Mouse (Mus musculus) myocyte (in vitro differentiated cells): ENCODE measurements around the gene Rps27.

Experiments used
- MAX ChIP-seq: IDR thresholded peaks from one replicate; pipeline ENCODE4 v1.6.1; 2011; ENCODE audit warnings: low read depth, mild to moderate bottlenecking, control low read depth
- MYOD1 ChIP-seq, 3 experiments: IDR thresholded peaks; one replicate each; pipeline ENCODE4 v1.6.1; 2011; ENCODE audit warnings: control low read depth in 2 of 3, low read depth in 2 of 3, mild to moderate bottlenecking in 2 of 3, moderate library complexity in 1 of 3; ENCODE audit not compliant: insufficient read length in 2 of 3, control insufficient read depth in 1 of 3
- MYOG ChIP-seq, 3 experiments: IDR thresholded peaks; one replicate each; pipeline ENCODE4 v1.6.1; 2011; ENCODE audit warnings: control low read depth in 2 of 3, low read depth in 2 of 3, mild to moderate bottlenecking in 2 of 3; ENCODE audit not compliant: insufficient read length in 2 of 3, control insufficient read depth in 1 of 3, insufficient read depth in 1 of 3
- POLR2A ChIP-seq: IDR thresholded peaks from one replicate; pipeline ENCODE4 v1.6.1; 2011; ENCODE audit warnings: low read depth, mild to moderate bottlenecking, control low read depth, moderate library complexity; ENCODE audit not compliant: insufficient read length
- SRF ChIP-seq: IDR thresholded peaks from one replicate; pipeline ENCODE4 v1.6.1; 2011; ENCODE audit warnings: low read depth; ENCODE audit not compliant: control insufficient read depth, insufficient read length
- USF1 ChIP-seq: IDR thresholded peaks from one replicate; pipeline ENCODE4 v1.6.1; 2011; ENCODE audit warnings: low read depth, mild to moderate bottlenecking, control low read depth, moderate library complexity

DNA sequence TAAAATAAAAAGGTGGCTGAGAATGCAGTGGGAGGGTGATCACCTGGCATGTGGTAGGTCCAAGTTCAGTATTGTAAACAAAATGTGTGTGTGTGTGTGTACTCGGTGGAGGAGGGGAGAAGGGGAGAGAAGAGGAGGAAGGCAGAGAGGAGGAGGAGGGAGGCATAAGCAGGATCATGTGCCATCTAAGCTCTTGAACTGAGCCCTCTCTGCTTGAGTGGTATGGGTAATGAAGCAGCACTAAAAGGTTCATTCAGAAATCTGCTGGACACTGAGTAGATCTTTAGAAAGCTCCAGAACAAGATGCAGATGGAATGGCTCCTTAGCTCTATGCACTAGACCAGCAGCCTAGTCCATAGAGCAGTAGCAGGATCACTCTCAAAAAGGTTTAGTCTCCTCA is 10.6 kb downstream of the Rps27 start:
- TF ChIP-seq MYOD1 (IDR thresholded peaks at IDR 0.05; ENCODE audit: control insufficient read depth in 1 of 3, insufficient read length in 2 of 3, low read depth in 2 of 3) (no peak), MYOG (IDR thresholded peaks at IDR 0.05; ENCODE audit: control insufficient read depth in 1 of 3, insufficient read depth in 1 of 3, insufficient read length in 2 of 3, low read depth in 2 of 3) (no peak), MAX (no peak), POLR2A (no peak), USF1 (no peak), SRF (no peak)
